Mouse (Mus musculus) inflammation-experienced regulatory T-cells, adult 6 months (primary cell): Measurements from ENCODE around the gene Gm13420. TPM values are rescaled to one million over a fixed set of nuclear protein-coding genes. Genes with fewer than 3 reads are reported as not detected.
"Not testable (repeated sequence)": the region's sequence is repeated elsewhere in the genome, so short reads cannot be mapped to it uniquely, and the experiment has no call there.

Experiments used
- ATAC-seq: one replicate; pipeline ENCODE4 v1.8.0; 2017
- polyA plus RNA-seq, 3 experiments: library from polyadenylated mRNA; unstranded; fragments of 100-300 nt; shearing (Covaris generic); gene quantifications; one replicate each; pipeline ENCODE4 v1.2.1; 2017

Gene Gm13420
- polyA plus RNA-seq, result not detected

GRCm38 (mm10) chr2:29751497-29751896 lies at the start of gene Gm13420:
Gm13420 (minus strand) TSS chr2:29751685.
- no peak for ATAC-seq

DNA sequence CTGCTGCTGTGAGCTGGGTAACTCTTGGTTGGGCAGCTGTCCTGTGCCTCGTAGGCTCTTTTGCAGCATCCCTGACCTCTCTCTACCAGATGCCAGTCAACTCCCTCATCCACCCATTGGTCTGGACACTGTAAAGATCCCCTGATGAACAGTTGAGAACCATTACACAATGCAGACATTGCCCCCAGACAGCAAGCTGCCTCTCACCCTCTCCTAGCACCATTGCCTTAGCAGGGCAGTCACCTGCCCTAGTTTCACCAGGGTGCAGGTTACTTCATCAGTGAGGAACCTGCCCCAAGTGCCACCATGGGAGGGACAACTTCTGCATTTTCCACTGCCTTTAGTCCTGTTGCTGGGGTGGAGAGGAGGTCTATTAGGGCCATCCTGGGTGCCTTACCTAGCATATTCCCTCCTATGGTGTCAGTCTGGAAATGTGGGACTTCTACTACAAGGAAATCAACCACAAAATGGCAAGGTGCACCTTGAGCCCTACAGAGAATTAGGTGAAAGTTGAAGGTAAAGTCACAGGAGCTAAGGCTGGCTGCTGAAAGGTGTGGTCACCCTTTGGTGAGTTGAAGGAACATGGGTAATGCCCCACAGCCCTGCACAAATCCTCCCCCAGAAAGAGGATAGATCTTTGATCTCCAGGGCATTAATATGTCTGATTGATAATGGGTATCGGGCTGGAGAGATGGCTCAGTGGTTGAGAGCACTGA lies 41.4 kb upstream of the Gm13420 start:
- no peak for ATAC-seq

- peak; percentile 79 for ATAC-seq
These were observed 36.6 kb upstream of the Gm13420 start, which contains the start of gene Trub2 for GRCm38 (mm10) chr2:29787937-29788681. Trub2 (minus strand) TSS chr2:29788502.

DNA sequence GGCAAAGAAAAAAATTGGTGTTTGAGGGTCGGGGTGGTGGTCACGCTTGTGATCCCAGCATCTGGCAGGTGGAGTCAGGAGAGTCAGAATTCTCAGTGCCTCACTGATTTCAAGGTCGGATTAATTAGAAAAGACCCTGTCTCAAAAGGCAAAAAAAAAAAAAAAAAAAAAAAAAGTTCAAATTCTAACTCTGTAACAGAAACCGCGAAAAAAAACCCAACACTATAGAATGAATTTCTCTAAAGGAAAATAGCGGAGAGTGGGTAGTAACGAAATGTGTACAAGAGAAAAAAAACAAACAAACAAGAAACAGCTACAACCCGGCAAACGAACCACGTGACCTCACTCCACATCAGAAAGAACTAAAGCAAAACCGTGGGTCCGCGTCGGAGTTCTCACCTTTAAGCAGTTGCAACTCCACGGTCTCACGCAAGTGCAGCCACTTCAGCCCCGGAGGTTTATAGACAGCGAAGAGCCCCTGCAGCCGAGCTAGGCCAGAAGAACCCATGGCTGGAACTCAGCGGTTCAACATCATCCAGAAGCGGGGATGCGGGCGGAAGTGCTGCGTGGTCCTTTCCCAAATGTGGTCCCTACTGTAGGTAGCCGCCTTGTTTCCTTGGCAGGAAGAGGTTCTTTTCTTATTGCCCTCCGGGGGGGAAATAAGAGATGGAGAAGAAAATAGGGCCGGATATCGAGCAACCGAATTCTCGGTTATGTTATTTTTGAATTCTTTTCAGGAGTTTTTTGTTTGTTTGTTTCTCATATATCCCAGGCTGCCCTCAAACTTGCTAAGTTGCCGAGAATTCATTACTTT lies 35.8 kb upstream of the Gm13420 start, which contains the start of gene Coq4:
TSS of gene Coq4 (plus strand) at position 390 of the 814 bp plus-strand sequence.
- ATAC-seq, result peak; percentile 93

DNA sequence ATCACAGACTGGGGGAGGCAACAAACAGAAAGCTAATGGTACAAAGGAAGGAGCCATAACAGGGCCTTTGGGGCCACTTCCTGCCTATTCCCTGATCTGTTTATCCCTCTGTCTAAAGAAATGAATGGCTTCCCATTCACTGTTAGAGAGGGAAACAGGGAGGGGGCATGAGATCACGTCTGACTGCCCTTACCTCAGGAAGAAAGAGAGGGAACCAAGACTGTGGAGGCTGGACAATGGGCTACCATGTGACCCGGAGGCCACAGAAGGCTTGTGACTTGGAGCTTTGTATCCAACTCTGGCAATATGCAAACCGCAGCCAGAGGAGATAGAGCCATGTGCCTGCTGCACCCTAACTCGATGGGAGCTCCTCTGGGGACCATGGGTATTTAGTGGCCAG lies 32.8 kb upstream of the Gm13420 start:
- no peak for ATAC-seq

DNA sequence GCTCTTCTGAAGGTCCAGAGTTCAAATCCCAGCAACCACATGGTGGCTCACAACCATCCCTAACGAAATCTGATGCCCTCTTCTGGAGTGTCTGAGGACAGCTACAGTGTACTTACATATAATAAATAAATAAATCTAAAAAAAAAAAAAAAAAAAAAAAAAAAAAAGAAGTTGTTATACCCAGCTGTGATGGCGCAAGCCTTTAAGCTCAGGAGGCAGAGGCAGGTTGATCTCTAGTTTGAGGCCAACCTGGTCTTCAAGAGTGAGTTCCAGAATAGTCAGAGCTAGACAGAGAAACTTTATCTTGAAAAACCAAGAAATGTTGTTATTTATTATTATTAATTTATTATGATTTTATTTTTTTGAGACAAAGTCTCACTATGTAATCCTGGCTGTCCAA lies 29.8 kb upstream of the Gm13420 start:
- not testable (repeated sequence) for ATAC-seq

DNA sequence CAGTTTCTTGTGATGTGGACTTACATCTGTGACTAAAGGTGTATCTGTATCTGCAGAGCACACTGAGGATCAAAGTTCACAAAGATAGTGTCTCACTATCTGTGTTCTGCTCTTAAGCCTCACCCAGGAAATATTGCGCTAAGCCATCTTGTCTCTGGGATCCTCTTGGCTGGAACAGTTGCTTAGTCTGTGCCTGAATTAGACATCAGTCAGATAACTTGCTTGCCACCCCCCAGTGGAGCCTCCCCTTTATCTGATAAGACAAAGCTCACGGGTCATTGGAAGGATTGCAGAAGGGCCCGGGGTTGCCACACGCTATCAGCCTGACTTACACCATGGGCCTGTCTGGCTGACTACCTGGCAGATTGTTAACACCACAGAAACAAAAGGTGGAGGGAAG lies 21.8 kb upstream of the Gm13420 start:
- ATAC-seq, result no peak

DNA sequence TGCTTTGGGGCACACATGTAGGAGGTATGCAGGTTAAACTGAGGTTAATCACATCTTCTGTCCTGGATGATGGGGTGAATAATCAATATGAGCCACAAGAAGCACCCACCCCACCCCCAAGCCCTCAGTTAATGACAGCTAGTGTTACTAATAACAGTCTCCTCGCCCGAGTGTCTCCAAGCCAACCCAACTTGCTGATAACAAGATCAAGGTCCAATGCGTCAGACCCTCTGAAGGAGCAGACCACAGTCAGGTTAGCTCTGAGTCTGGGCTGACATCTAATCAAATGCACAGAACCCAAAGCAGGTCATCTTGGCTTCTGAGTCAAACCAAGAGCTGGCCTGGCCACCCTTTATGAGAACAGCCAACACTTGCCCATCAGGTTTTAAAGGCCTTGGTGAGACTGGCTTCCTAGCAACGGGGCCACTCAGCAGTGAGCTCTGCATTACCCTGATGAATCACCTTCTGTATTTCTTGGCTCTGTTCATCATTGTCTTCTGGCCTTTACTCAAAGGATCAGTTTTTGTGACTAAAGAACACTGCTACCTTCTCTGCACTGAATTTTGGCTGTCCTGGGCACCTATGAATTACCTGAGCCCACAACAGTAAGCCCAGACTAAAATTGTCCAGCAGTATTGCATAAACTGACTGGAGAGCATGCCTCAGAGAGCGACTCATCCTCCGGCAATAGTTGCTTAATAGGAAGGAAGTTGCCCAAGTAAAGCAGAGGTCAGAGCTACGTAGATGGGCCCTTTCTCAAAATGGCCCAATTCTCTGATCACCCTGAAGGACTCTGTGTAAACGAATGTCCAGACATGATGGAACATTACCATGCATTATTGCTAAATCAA lies 20.4 kb upstream of the Gm13420 start:
- ATAC-seq, result no peak

DNA sequence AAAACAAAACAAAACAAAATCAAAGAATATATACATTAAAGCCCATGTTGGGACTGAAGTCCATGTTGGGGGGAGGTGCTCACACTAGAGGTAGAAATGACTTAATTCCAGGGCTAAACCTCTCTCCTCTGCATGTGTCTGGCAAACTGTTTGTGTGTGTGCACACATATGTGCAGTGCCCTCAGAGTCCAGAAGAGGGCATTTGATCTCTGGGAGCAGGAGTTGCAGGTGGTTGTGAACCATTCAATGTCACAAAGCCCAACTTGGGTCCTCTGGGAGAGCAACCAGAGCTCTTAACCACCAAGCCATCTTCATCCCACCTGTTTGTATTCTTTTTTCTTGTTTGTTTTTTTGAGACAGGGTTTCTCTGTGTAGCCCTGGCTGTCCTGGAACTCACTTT lies 18.7 kb upstream of the Gm13420 start:
- ATAC-seq, result no peak

- no peak for ATAC-seq
These were observed 17.4 kb upstream of the Gm13420 start for GRCm38 (mm10) chr2:29768901-29769300.

GRCm38 (mm10) chr2:29767976-29768709 lies 16.7 kb upstream of the Gm13420 start:
- no peak for ATAC-seq

GRCm38 (mm10) chr2:29764831-29765230 lies 13.3 kb upstream of the Gm13420 start:
- peak; percentile 52 for ATAC-seq

- ATAC-seq, result no peak
These were observed 4.2 kb upstream of the Gm13420 start for GRCm38 (mm10) chr2:29755693-29756092.

GRCm38 (mm10) chr2:29752397-29752796 lies 912 bp upstream of the Gm13420 start:
- ATAC-seq, result no peak

DNA sequence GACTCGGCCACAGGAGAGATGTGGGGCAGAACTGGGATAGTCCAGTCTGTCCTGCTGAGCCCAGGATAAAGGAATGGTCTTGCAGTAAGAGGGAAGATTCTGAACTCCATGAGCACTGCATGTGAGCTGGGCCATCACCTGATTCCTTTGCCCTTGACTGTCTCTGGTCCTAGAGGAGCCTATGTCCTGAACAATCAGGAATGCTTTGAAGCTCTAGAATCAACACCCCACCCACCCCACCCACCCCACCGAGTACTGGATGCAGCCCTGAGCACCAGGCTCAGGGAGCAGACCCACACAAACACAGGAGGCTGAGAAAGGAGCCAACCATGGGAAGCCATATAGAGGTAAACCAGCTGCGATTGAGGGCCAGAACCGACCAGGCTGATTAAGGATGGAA lies 3.0 kb downstream of the Gm13420 start:
- no peak for ATAC-seq

DNA sequence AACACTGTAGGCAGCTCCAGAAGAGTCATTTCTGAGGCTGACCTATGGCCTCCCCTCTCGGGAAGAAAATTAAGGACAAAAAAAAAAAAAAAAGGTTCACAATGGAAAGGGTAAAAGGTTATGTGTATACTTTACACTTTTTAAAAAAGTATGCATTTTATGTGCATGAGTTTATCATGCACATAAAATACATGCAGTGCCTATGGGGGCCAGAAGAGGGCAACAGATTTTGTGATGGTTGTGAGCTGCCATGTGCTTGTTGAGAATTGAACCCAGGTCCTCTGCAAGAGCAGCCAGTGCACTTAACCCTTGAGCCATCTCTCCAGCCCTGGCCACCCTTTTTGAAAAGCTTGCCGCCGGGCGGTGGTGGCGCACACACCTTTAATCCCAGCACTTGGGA lies 3.6 kb downstream of the Gm13420 start:
- ATAC-seq, result no peak

- ATAC-seq, result no peak
These were observed 4.2 kb downstream of the Gm13420 start for GRCm38 (mm10) chr2:29747188-29747782.

DNA sequence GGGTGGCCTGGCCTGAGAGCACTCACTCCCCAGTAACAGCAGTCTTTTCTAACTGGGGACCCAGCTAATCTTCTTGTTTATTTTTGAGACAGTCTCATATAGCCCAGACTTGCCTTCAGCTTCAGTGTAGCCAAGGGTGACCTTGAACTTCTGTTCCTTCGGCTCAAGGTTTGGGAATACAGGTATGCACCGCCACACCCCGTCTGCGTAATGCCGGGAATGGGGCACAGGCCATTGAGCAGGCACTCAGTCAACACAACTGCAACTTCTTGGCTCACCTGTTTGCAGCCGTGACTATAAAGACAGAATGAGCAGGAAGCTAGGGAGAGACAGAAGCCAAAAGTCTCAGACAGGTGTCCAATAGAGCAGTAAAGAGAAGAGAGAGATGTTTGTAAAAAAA lies 7.2 kb downstream of the Gm13420 start:
- no peak for ATAC-seq

GRCm38 (mm10) chr2:29741207-29741606 lies 10.3 kb downstream of the Gm13420 start:
- no peak for ATAC-seq

- ATAC-seq, result no peak
These were observed 12.1 kb downstream of the Gm13420 start for GRCm38 (mm10) chr2:29739368-29739767.

- ATAC-seq, result no peak
These were observed 12.7 kb downstream of the Gm13420 start for GRCm38 (mm10) chr2:29738799-29739198.
